Mouse (Mus musculus): ENCODE results near the gene Resp18.

GRCm38 (mm10) chr1:75290582-75290981, 12.4 kb upstream of the Resp18 start:
- TF ChIP-seq EP300 (IDR thresholded peaks at IDR 0.05; ENCODE audit: low read depth) (no peak), CTCF (IDR thresholded peaks at IDR 0.05; ENCODE audit: low read depth) (peak; percentile 14; the same call in 1 of the 2 replicates)

Measured in liver, embryonic 14.5 days (tissue).